Mouse (Mus musculus) MEL (cell line): ENCODE data around the gene Polr2l. TPM values are rescaled to one million over a fixed set of nuclear protein-coding genes. Genes with fewer than 3 reads are reported as not detected.

Experiments used
- DNase-seq: peaks from one replicate; pipeline ENCODE4 v3.0.0; 2011; ENCODE audit warnings: low read depth, low spot score
- H3K27ac ChIP-seq: 2 replicates; pipeline ENCODE4 v1.5.1; 2012; ENCODE audit warnings: low read depth, mild to moderate bottlenecking, control low read depth, low read length, moderate library complexity; ENCODE audit not compliant: control insufficient read depth
- H3K27me3 ChIP-seq, 2 experiments: fragments of 150-350 bp in 1 of 2; sonication (generic) in 1 of 2; 2 replicates each; pipeline ENCODE4 v1.6.1; 2012; ENCODE audit warnings: low read length in 2 of 2, mild to moderate bottlenecking in 2 of 2, improper control_type of control experiment in 1 of 2, moderate library complexity in 1 of 2; ENCODE audit not compliant: insufficient read depth in 2 of 2, control insufficient read depth in 1 of 2
- H3K36me3 ChIP-seq, 2 experiments: 2 replicates each; pipeline ENCODE4 v1.6.1; 2012 to 2014; ENCODE audit warnings: low read length in 2 of 2, improper control_type of control experiment in 1 of 2, inconsistent platforms in 1 of 2, mild to moderate bottlenecking in 1 of 2; ENCODE audit not compliant: insufficient read depth in 2 of 2, control insufficient read depth in 1 of 2
- H3K4me1 ChIP-seq, 2 experiments: fragments of 150-350 bp in 1 of 2; sonication (generic) in 1 of 2; 2 replicates each; pipeline ENCODE4 v1.6.1; 2012; ENCODE audit warnings: low read length in 2 of 2, improper control_type of control experiment in 1 of 2, mild to moderate bottlenecking in 1 of 2; ENCODE audit not compliant: insufficient read depth in 2 of 2, control insufficient read depth in 1 of 2
- H3K4me3 ChIP-seq, 2 experiments: fragments of 150-350 bp in 1 of 2; sonication (generic) in 1 of 2; 2 replicates each; pipeline ENCODE4 v1.5.1; 2012; ENCODE audit warnings: low read depth in 2 of 2, low read length in 2 of 2, mild to moderate bottlenecking in 2 of 2, moderate library complexity in 2 of 2, control low read depth in 1 of 2, improper control_type of control experiment in 1 of 2; ENCODE audit not compliant: control insufficient read depth in 1 of 2, insufficient read depth in 1 of 2
- H3K79me2 ChIP-seq: 2 replicates; pipeline ENCODE4 v1.6.1; 2012; ENCODE audit warnings: mild to moderate bottlenecking, low read length, moderate library complexity; ENCODE audit not compliant: control insufficient read depth, poor library complexity, insufficient read depth
- H3K9ac ChIP-seq: 2 replicates; pipeline ENCODE4 v1.6.1; 2012; ENCODE audit warnings: low read depth, mild to moderate bottlenecking, control low read depth, low read length, moderate library complexity; ENCODE audit not compliant: control insufficient read depth, poor library complexity, severe bottlenecking
- H3K9me3 ChIP-seq: fragments of 150-350 bp; sonication (generic); replicated peaks from 2 replicates; pipeline ENCODE4 v1.6.1; 2012; ENCODE audit warnings: mild to moderate bottlenecking, low read length, improper control_type of control experiment, moderate library complexity; ENCODE audit not compliant: insufficient read depth
- BHLHE40 ChIP-seq: IDR thresholded peaks from 2 replicates; pipeline ENCODE4 v1.6.1; 2012; ENCODE audit warnings: low read depth, mild to moderate bottlenecking, inconsistent platforms, low read length, improper control_type of control experiment, borderline replicate concordance
- CHD1 ChIP-seq: IDR thresholded peaks from 2 replicates; pipeline ENCODE4 v1.6.1; 2012; ENCODE audit warnings: low read depth, mild to moderate bottlenecking, inconsistent platforms, low read length, improper control_type of control experiment
- E2F4 ChIP-seq: IDR thresholded peaks from 2 replicates; pipeline ENCODE4 v1.6.1; 2011; ENCODE audit warnings: low read depth, low read length, improper control_type of control experiment, borderline replicate concordance
- ELF1 ChIP-seq: IDR thresholded peaks from 2 replicates; pipeline ENCODE4 v1.6.1; 2014; ENCODE audit warnings: low read depth, mild to moderate bottlenecking, inconsistent platforms, low read length, improper control_type of control experiment, moderate library complexity
- EP300 ChIP-seq, 2 experiments: IDR thresholded peaks; 2 replicates each; pipeline ENCODE4 v1.6.1; 2011; ENCODE audit warnings: improper control_type of control experiment in 2 of 2, low read length in 2 of 2, low read depth in 1 of 2, mild to moderate bottlenecking in 1 of 2
- KAT2A ChIP-seq: conservative IDR thresholded peaks from 2 replicates; pipeline ENCODE4 v1.6.1; 2012; ENCODE audit warnings: low read depth, low read length, improper control_type of control experiment, inconsistent platforms
- MAX ChIP-seq: IDR thresholded peaks from 2 replicates; pipeline ENCODE4 v1.6.1; 2011; ENCODE audit warnings: low read length, improper control_type of control experiment
- MAZ ChIP-seq: IDR thresholded peaks from 2 replicates; pipeline ENCODE4 v1.6.1; 2012; ENCODE audit warnings: low read depth, mild to moderate bottlenecking, inconsistent platforms, low read length, improper control_type of control experiment
- MEF2A ChIP-seq: IDR thresholded peaks from 2 replicates; pipeline ENCODE4 v1.6.1; 2014; ENCODE audit warnings: low read depth, mild to moderate bottlenecking, inconsistent platforms, low read length, improper control_type of control experiment; ENCODE audit not compliant: poor library complexity, insufficient replicate concordance, severe bottlenecking; ENCODE audit errors: extremely low read depth
- MYB ChIP-seq: IDR thresholded peaks from 2 replicates; pipeline ENCODE4 v1.6.1; 2011; ENCODE audit warnings: mild to moderate bottlenecking, low read depth, low read length, improper control_type of control experiment
- NELFE ChIP-seq: IDR thresholded peaks from 2 replicates; pipeline ENCODE4 v1.6.1; 2011; ENCODE audit warnings: low read depth, low read length, improper control_type of control experiment
- NRF1 ChIP-seq: IDR thresholded peaks from 2 replicates; pipeline ENCODE4 v1.6.1; 2014; ENCODE audit warnings: low read depth, mild to moderate bottlenecking, inconsistent platforms, low read length, improper control_type of control experiment, moderate library complexity; ENCODE audit not compliant: poor library complexity, insufficient read depth, severe bottlenecking
- POLR2AphosphoS2 ChIP-seq: IDR thresholded peaks from 2 replicates; pipeline ENCODE4 v1.6.1; 2011; ENCODE audit warnings: low read length, improper control_type of control experiment
- POLR2AphosphoS5 ChIP-seq: IDR thresholded peaks from 2 replicates; pipeline ENCODE4 v1.6.1; 2012; ENCODE audit warnings: low read depth, borderline replicate concordance, mild to moderate bottlenecking, inconsistent platforms, low read length, moderate library complexity, mixed read lengths
- RCOR1 ChIP-seq: IDR thresholded peaks from 2 replicates; pipeline ENCODE4 v1.6.1; 2012; ENCODE audit warnings: low read depth, mild to moderate bottlenecking, inconsistent platforms, low read length, improper control_type of control experiment
- SIN3A ChIP-seq: IDR thresholded peaks from 2 replicates; pipeline ENCODE4 v1.6.1; 2012; ENCODE audit warnings: low read length, improper control_type of control experiment, inconsistent platforms
- SMC3 ChIP-seq: IDR thresholded peaks from 2 replicates; pipeline ENCODE4 v1.6.1; 2011; ENCODE audit warnings: low read depth, low read length, improper control_type of control experiment
- TAL1 ChIP-seq: IDR thresholded peaks from 2 replicates; pipeline ENCODE4 v1.6.1; 2012; ENCODE audit warnings: mild to moderate bottlenecking, inconsistent platforms, low read length, moderate library complexity, mixed read lengths
- TBP ChIP-seq: IDR thresholded peaks from 2 replicates; pipeline ENCODE4 v1.8.0; 2011; ENCODE audit warnings: low read depth, low read length, improper control_type of control experiment
- TCF12 ChIP-seq: IDR thresholded peaks from 2 replicates; pipeline ENCODE4 v1.6.1; 2014; ENCODE audit warnings: low read depth, mild to moderate bottlenecking, inconsistent platforms, low read length, improper control_type of control experiment, moderate library complexity
- UBTF ChIP-seq: IDR thresholded peaks from 2 replicates; pipeline ENCODE4 v1.6.1; 2012; ENCODE audit warnings: low read depth, mild to moderate bottlenecking, inconsistent platforms, low read length, improper control_type of control experiment, moderate library complexity, borderline replicate concordance; ENCODE audit not compliant: insufficient read depth
- USF2 ChIP-seq, 2 experiments: IDR thresholded peaks; 2 replicates each; pipeline ENCODE4 v1.6.1; 2011 to 2012; ENCODE audit warnings: improper control_type of control experiment in 2 of 2, low read length in 2 of 2, borderline replicate concordance in 1 of 2, inconsistent platforms in 1 of 2, low read depth in 1 of 2, mild to moderate bottlenecking in 1 of 2; ENCODE audit not compliant: insufficient read depth in 1 of 2
- ZC3H11A ChIP-seq: IDR thresholded peaks from 2 replicates; pipeline ENCODE4 v1.6.1; 2012; ENCODE audit warnings: low read depth, mild to moderate bottlenecking, inconsistent platforms, low read length, improper control_type of control experiment
- ZMIZ1 ChIP-seq: IDR thresholded peaks from 2 replicates; pipeline ENCODE4 v1.6.1; 2012; ENCODE audit warnings: low read depth, mild to moderate bottlenecking, inconsistent platforms, low read length, improper control_type of control experiment, moderate library complexity
- polyA plus RNA-seq, 2 experiments: library from polyadenylated mRNA; stranded (reverse) in 1 of 2; unstranded in 1 of 2; fragments of >175 nt in 1 of 2; fragments of >200 nt in 1 of 2; gene quantifications; 2 replicates each; pipeline versions ENCODE4 v1.2.1 to v1.2.4; 2012; ENCODE audit warnings: low replicate concordance in 2 of 2, low read depth in 1 of 2; ENCODE audit not compliant: insufficient read length in 2 of 2, insufficient read depth in 1 of 2, missing spikeins in 1 of 2
- total RNA-seq: library from RNA; depleted of rRNA; stranded (reverse); fragments of 300-350 nt; gene quantifications from 2 replicates; pipeline ENCODE4 v1.2.3, GENCODE M21; 2012

Polr2l gene
- total and polyA plus RNA-seq, 3 experiments = 82.4 to 114 TPM; not detected in 1

- no peak for DNase-seq
- H3K36me3 ChIP-seq = no peaks in the 10 kb centered on the region; a peak in 1 of 4 replicates
- no peak overlapping the region for H3K4me3 ChIP-seq
Measured at GRCm38 (mm10) chr7:141497600-141497999, 22.7 kb upstream of the Polr2l start.

GRCm38 (mm10) chr7:141495940-141496339 lies 21.0 kb upstream of the Polr2l start:
- no peaks in the 10 kb centered on the region for H3K27me3 ChIP-seq
- H3K4me3 ChIP-seq = no peak overlapping the region
- no peaks in the 10 kb centered on the region for H3K9me3 ChIP-seq
- H3K4me1 ChIP-seq = no peaks in the 10 kb centered on the region
- no peak overlapping the region for H3K9ac ChIP-seq
- H3K79me2 ChIP-seq = no peaks in the 10 kb centered on the region
- no peaks in the 10 kb centered on the region; a peak in 1 of 4 replicates for H3K36me3 ChIP-seq
- no peak for DNase-seq
- no peak for TF ChIP-seq RCOR1
- no peak overlapping the region for H3K27ac ChIP-seq

More at GRCm38 (mm10) chr7:141497600-141497999, 22.7 kb upstream of the Polr2l start:
- Histone ChIP-seq H3K4me1 (peaks cover 0 to 6% of the 10 kb centered on the region in 2 experiments; a peak in 2 of 4 replicates), H3K9me3 (no peaks in the 10 kb centered on the region), H3K9ac (no peak overlapping the region), H3K27me3 (no peaks in the 10 kb centered on the region), H3K27ac (no peak overlapping the region), H3K79me2 (no peaks in the 10 kb centered on the region)
- TF ChIP-seq E2F4 = no peak
- TF ChIP-seq MYB = no peak
- no peak for TF ChIP-seq POLR2AphosphoS2
- TF ChIP-seq UBTF = no peak
- no peak for TF ChIP-seq ZMIZ1
- TF ChIP-seq MEF2A = no peak
- TF ChIP-seq CHD1 = no peak

GRCm38 (mm10) chr7:141495379-141495778 lies 20.4 kb upstream of the Polr2l start:
- Histone ChIP-seq H3K27me3 (no peaks in the 10 kb centered on the region), H3K4me3 (no peak overlapping the region), H3K27ac (no peak overlapping the region), H3K36me3 (no peaks in the 10 kb centered on the region; a peak in 1 of 4 replicates), H3K79me2 (no peaks in the 10 kb centered on the region), H3K9ac (no peak overlapping the region), H3K4me1 (no peaks in the 10 kb centered on the region), H3K9me3 (no peaks in the 10 kb centered on the region)
- DNase-seq = no peak
- no peak for TF ChIP-seq NRF1
- TF ChIP-seq CHD1 = no peak
- TF ChIP-seq ELF1 = no peak
- TF ChIP-seq SMC3 = no peak
- no peak for TF ChIP-seq USF2 (IDR thresholded peaks at IDR 0.05; ENCODE audit: borderline replicate concordance in 1 of 2, insufficient read depth in 1 of 2, low read depth in 1 of 2, low read length in 2 of 2)
- no peak for TF ChIP-seq TBP
- TF ChIP-seq MAX = no peak
- TF ChIP-seq SIN3A = no peak
- TF ChIP-seq TAL1 = no peak
- TF ChIP-seq BHLHE40 = no peak
- TF ChIP-seq RCOR1 = no peak
- TF ChIP-seq MAZ = no peak
- TF ChIP-seq KAT2A = no peak
- TF ChIP-seq ZC3H11A = no peak
- no peak for TF ChIP-seq POLR2AphosphoS5
- TF ChIP-seq EP300 (IDR thresholded peaks at IDR 0.05; ENCODE audit: low read depth in 1 of 2, low read length in 2 of 2) = no peak
- no peak for TF ChIP-seq POLR2AphosphoS2
- TF ChIP-seq NELFE = no peak
- TF ChIP-seq TCF12 = no peak
